Mouse (Mus musculus) gastrocnemius, postnatal 14 days (tissue): Measurements from ENCODE around the gene Raly. TPM values are rescaled to one million over a fixed set of nuclear protein-coding genes. Genes with fewer than 3 reads are reported as not detected.

Experiments
- DNase-seq: peaks from one replicate; pipeline ENCODE4 v3.0.0; 2021; ENCODE audit warnings: mixed read lengths
- intact Hi-C: fragments of 180-260 bp; cut with DNase I; formaldehyde crosslinking; loops from one replicate; pipeline ENCODE4 v1.15.1; 2025; ENCODE audit warnings: low total_unique reads
- long read RNA-seq, 2 experiments: library from polyadenylated mRNA; stranded (forward); transcript quantifications; one replicate each; pipeline ENCODE4 v2.0.0; 2021
- total RNA-seq, 2 experiments: library from RNA; stranded (reverse); gene quantifications; 2 replicates each; pipeline ENCODE4 v1.2.3; 2021

Raly gene
- 10 to 100 TPM; 90.1 to 97.0 TPM for total RNA-seq
- long read RNA-seq, experiment 1, partial matches to known transcripts: 0 of 5 reads
- long read RNA-seq, experiment 1, other reads (novel, unspliced or antisense): 0 of 5 reads
- long read RNA-seq, experiment 2, partial matches to known transcripts: 0 of 6 reads
- long read RNA-seq, experiment 2, other reads (novel, unspliced or antisense): 1 of 6 reads

DNA sequence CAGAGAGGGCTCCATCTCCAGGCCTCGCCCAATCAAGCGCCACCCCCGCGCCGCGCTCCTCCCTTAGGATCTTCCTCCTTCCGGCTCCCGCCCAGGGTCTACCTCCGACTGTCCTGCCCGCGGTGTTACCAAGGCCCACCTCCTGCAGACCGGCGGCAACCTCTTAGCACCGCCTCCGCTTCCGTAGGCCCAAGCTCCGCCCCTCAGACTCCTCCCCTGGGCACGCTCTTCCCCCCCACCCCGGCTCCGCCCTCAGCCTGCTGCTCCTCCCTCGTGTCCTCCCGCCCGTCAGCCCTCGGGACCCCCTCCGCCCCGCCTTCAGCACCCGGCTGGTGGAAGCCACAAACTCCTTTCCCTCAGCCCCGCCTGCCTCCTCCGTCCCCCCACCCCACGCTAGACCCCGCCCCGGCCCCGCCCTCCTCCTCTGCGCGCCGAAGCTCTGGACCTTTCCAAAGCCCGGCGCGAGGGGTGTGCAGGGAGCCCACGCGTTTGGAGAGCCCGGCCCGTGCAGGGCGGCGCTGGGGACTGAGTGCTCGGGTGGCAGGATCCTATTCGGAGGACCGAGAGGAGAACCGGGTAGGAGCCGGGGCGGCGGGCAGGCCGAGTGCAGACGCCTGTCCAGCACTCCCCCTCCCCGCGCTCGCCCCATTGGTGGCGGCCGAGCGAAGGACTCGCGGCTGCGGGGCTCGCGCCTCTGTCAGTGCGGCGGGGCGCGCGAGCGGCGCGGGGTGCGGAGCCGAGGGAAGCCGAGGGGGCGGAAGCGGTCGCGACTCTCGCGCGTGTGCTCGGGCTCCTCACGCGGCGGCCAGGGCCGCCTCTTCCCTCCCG is at the start of gene Raly, which contains the start of gene a:
Raly (plus strand) TSS at position 441 of the 828 bp plus-strand sequence.
a (plus strand) TSS at position 747 of the 828 bp plus-strand sequence.
- intact Hi-C loops: no loop called here
- peak; percentile 99 for DNase-seq

DNA sequence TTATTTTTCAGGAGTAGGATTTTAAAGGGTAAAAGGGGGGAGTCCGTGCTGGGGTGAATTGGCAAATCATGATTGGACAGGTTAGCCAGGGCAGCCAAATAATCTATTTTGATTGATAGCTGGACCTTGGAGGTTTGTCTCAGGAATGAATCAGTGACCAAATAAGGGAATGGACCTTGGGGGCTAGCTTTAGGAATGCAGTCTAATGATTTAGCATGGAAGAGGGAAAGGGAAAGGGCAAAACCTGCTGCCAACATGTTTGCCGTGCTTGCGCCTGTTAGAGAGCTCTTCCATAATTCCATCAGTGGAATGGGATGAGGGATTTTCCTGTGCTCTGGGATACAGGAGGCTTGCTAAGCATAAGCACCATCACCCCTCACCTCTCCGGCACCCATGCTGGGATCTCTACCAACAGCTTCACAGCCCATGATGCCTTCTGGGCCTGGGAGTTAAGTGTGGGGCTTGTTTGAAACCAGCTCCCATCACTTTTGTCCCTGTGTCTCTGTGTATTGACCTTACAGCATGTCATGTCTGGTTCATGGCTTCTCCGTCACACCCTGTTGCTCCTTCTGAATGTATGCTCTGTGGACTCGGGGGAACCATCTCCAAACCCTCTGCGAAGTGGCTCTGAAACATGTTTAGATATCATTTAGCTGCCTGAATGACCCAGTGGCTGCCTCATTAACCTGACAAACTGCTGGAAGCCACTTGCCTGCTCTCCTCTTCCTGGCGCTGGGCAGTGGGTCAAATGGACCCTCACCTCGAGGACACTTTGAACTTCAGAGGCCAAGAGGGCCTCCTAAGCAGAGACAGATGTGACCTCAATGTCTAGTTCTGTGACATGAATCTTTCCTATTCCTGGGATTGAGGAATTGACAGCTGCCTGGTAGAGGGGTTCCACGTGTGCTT is 47.7 kb upstream of the Raly start:
- intact Hi-C loops: no loop called here
- no peak for DNase-seq

DNA sequence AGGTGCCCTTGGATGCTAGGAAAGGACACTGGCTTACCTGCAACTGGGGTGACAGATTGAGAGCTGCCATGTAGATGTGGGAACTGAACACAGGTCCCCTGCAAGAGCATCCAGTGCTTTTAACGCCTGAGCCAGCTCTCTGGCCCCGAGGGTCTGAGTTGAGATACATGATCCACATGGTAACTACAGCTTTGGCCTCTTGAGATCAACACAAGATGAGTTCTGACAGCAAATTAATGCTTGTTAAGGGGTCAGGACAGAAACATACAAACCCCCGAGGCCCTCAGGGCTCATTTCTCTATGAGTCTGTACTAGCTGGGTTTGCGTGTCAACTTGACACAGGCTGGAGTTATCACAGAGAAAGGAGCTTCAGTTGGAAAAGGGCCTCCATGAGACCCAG is 47.0 kb upstream of the Raly start:
- intact Hi-C loops: no loop called here
- DNase-seq: no peak

DNA sequence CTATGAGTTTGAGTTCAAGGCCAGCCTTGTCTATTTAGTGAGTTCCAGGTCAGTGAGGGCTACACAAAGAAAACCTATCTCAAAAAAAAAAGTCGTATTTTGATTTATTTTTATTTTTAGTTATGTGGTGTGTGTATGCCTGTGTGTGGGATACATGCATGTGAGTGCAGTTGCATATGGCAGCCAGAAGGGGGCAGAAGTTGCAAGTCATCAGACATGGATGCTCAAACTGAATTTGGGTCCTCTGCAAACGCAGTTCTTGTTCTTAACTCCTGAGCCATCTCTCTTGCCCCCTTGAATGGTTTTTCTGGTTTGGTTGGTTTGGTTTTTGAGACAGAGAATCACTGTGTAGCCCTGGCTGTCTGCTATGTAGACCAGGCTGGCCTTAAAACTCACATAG is 42.5 kb upstream of the Raly start:
- intact Hi-C loops: no loop called here
- DNase-seq: no peak

DNA sequence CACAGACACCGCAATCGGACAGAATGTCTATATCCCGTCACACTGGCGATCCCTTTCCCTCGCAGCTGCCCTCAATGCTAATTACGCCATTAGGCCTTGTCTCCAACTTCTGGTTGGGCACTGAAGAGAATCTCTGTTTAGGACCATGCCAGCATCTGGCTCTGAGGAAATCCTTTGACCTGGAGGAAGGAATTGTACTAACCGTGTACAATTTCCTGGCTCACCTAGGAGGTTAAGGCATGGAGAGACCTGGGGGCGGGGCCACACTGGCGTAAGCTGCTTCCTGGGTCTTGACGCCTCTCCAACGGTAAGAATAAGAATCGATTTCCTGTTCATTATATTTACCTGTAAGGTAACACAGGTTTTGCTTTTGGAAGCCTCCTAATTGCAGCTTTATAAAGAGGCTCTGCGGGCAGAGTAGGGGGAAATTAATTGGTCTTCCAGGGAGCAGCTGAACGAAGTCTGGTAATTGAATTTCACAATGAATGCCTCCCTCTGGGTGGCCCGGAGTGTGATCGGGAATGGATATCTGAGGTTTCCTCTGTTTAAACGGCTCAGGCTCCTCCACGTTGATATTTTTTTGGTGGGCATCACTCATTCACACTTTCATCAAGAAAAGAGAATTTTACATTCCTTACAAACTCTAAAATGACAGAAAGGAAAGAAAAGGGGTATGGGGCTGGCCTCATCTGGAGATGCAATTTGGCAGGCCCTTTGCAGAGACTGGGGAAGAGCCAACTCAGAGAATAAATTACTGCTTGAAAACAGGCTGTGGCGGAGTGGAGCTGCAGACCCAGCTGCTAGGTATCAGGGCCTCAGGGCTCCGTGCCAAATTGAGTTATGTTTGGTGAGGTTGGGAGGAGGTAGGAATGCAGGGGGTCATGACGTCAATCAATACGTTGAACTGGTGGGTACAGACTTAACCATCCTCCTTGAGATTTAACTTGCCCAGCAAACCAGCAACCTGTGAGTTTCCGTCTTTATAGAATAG is 41.6 kb upstream of the Raly start:
- peak; percentile 18 for DNase-seq
- intact Hi-C loops: no loop called here

DNA sequence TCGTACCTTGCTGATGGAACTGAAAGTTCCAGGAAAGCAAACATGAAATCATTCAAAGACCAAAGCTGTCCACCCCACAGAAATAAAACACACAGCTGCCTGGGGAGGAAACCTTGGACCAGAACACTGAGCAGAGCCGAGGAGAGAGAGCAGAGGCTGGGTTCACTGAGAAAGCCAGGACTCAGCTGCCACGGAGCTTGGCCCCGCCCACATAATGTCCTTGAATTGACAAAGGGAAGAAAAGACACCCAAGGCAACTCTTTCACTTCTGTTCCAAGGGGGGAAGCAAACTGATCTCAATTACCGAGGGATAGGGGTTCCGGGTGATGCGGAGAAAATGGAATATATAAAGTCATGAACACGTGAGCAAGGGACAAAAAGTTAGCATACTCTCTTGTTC is 39.0 kb upstream of the Raly start:
- intact Hi-C loops: no loop called here

DNA sequence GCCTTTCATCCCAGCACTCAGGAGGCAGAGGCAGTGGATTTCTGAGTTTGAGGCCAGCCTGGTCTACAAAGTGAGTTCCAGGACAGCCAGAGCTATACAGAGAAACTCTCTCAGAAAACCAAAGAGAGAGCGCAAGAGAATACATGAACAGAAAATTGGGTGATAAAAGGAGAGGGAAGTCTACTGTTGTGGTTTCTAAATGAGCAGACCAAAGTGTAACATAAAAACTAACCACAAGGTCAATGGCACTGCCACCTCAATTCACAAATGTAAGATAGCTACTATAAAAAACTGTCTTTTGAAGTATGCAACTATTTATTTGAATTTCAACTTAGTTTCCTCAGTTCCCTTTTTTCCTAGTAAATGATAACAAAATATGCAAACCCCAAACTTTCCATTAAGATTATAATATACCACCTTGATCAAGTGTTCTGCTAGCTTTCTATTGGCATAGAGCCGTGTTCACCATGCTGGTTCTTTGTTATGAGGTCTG is 36.8 kb upstream of the Raly start:
- DNase-seq: no peak
- intact Hi-C loops: no loop called here

More for the DNA sequence above, 39.0 kb upstream of the Raly start:
- peak; percentile 21 for DNase-seq

DNA sequence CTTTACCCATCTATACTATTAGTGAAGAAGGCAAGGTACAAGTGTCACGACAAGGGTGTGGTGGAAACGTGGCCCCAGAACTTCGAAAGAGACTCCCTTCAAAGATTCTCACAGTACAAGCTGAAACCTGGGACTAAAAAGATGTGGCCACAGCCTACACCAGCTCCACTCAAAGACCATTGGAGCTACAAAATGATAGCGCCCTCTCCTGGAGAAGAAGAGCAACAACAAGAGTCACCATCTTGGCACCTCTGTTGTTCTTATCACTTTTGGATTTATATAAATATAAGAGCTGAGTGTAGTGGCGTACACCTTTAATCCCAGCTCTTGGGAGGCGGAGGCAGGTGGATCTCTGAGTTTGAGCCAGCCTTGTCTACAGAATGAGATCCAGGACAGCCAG is 35.1 kb upstream of the Raly start:
- DNase-seq: no peak
- intact Hi-C loops: loop anchor here (5.0 kb wide), 1 partner anchor 43 kb away; no protein-coding TSS in a partner anchor

DNA sequence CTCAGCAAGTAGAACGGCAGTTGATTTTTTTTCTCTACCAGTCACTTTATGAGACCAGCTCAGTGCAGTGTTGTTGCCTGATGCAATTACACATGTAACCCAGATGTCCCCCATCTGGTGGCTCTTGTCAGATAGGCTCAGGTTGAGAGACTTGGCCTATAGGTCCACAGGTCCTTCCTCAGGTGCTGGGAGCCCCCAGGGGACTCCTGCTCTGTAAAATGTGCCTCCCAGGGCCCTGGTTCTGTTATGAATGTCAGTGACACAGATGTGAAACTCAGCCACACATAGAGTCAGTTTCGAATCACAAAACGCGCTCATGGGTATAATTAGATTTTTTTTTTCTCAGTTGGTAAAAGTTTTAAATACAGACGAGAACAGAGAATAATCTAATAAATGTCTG is 33.2 kb upstream of the Raly start:
- no peak for DNase-seq
- intact Hi-C loops: loop anchor here (5.0 kb wide), 1 partner anchor 45 kb away; no protein-coding TSS in a partner anchor

DNA sequence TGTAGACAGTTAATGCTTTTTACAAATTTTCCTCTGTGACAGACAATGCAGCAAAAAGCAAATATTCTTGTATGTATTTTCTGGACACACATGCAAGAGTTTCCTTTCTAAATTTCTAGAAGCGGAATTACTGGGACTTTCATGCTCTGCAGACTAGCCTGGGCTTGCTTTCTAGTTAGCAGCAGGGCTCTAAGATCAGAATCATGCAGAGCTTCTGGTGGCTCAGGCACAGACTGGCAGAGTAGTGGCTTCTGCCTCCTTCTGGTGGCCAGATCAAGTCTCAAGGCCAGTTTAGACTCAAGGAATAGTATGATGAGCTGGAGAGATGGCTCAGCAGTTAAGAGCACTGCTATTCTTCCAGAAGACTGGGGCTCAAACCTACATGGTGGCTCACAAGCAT is 32.4 kb upstream of the Raly start:
- no peak for DNase-seq
- intact Hi-C loops: loop anchor here (5.0 kb wide), 1 partner anchor 46 kb away; no protein-coding TSS in a partner anchor

DNA sequence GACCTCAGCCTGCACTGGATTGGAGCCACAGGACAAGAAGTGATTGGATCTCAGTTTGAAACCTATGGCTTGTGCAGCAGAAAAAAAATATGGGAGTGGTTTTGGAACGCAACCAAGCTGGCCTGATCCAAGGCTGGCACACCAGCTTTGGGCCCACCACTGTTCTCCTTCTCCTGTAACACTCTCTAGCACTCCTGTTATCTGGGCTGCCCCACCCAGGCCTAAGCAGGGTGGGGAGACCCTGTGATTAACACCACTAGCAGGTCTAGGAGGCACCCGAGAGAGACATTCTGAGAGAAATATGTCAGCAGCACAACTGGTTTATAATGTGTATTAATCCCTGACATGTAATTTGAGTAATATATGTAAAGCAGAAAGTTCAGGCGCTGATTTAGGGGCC is 27.7 kb upstream of the Raly start:
- no peak for DNase-seq
- intact Hi-C loops: loop anchor here (10.0 kb wide), 1 partner anchor 92 kb away; no protein-coding TSS in a partner anchor

DNA sequence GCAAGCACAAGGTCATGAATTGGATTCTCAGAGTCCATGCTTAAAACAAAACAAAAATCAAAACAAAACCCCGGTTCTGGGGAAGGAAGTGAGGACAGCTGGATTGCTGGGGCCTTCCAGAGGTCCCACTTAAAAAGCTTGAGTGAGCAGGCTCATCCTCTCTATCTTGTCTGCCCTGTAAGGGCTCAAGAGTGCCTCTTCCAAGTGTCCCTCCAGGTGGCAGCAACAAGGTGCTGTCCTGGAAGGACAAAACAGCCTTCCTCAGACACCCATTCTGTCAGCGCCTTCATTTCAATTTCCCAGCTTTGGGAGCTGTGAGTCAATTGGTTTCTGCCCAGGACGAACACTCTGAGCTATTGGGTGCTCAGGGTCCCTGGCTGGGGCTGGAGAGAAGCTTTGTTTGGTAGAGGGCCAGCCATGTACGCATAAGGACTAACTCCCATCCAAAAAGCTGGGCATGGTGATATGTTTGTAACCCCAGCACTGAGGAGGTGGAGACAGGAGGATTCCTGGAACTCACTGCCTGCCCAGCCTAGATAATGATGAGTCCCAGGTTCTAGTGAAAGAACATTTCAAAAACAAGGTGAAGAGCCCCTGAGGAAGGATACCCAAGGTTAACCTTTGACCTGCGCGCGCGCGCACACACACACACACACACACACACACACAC is 25.9 kb upstream of the Raly start:
- intact Hi-C loops: loop anchor here (10.0 kb wide), 1 partner anchor 90 kb away; no protein-coding TSS in a partner anchor
- DNase-seq: no peak

DNA sequence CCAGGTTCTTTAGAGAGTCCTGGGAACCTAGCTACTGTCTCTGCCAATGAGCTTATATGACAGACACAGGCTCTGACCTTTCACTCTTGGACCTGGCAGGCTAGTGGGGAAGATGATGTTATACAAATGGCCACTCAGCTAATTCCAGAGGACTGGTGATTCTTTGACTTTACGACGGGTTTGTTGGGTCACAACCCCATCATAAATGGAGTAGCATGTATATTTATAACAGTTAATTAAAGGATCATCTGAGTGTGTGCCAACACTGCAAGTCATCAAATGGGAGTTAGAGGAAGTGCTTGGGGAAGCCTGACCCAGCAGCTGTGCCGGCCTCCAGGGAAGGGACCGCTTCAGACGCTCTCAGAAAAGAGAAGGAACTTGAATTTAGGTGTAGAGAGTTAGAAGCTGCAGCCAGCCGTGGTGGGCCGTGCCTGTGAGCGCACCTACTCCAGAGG is 25.3 kb upstream of the Raly start:
- DNase-seq: no peak
- intact Hi-C loops: loop anchor here (10.0 kb wide), 1 partner anchor 89 kb away; no protein-coding TSS in a partner anchor

DNA sequence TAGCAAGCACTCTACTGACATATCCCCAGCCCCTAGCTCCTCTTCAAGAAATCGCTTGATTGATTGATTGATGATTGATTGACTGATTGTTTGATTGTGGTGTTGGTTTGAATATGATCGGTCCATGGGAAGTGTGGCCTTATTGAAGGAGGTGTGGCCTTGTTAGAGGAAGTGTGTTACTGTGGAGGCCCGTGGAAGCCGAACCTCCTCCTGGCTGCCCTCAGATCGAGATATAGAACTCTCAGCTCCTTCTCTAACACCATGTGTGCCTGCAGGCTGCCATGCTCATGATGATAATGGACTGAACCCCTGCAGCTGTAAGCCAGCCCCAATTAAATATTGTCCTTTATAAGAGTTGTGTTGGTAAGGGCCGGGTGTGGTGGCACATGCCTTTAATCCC is 23.8 kb upstream of the Raly start:
- no peak for DNase-seq
- intact Hi-C loops: loop anchor here (10.0 kb wide), 1 partner anchor 88 kb away; no protein-coding TSS in a partner anchor

DNA sequence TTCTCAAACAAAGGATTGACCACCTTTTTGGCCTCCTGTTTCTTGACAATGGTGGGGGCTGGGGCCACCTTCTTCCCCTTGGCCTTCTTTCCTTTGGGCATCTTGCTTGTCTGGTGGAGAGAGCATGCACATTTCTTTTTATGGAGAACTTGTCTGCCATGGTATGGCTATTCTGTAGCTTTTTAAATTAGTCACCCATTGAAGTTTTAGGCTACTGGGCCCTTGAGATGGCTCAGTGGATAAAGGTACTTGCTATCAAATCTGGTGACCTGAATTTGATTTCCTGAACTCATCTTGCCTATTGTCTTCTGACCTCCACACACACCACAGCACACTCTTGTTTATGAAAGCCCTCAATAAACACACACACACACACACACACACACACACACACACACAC is 21.0 kb upstream of the Raly start, which contains the start of gene Gm14214:
Gm14214 (minus strand) TSS at position 101 of the 400 bp plus-strand sequence.
- no peak for DNase-seq
- intact Hi-C loops: loop anchor here (10.0 kb wide), 1 partner anchor 85 kb away; no protein-coding TSS in a partner anchor

DNA sequence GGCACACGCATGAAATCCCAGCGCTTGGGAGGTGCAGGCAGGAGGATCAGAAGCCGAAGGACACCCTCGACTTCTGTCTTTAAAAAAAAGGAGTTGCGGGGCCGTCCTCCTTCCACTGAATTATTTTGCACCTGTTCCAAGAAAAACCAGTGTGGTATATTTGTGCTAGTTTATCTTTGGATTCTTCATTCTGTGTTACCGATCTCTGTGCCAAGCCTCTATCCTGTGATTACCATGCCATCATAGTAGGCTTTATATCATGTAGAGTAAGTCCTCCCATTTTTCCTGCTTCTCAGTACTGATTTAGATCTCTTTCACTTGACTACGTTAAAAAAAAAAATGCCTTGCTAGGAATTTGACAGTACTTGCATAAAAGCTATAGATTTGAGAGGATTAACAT is 19.3 kb upstream of the Raly start:
- DNase-seq: no peak
- intact Hi-C loops: no loop called here

DNA sequence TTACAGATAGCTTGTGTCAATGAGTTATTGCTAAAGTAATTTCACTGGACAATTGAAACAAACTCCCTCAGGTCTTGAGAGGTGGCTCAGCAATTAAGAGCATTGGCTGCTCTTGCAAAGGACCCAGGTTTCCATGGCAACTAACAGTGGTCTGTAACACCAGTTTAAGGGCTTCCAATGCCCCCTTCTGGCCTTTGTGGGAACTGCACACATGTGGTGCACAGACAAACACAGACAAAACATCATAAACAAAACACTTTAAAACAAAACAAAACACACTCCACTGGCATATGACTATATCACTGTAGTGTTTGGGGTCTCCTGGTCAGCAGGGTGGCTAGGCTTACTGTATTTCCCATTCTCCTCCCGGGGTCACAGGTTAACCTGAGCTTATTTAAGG is 16.9 kb upstream of the Raly start:
- intact Hi-C loops: no loop called here
- no peak for DNase-seq

DNA sequence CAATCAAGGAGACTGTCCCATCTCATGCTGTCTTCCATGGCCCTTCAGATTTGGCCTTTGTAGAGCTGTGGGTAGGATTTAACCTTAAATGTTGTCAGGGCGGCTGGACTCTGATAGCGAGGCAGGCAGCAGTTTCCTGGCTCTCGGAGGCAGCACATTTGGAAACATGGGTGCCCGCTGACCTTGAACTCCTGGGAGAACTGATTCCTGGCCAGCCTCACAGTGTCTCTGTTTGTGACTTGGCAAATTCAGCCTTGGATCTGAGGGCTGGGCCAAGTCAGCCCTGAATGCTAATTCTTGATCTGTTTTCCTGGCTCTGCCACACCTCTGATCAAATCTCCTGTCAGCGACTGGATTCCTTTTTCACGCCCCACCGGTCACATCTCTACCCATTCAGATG is 14.4 kb upstream of the Raly start:
- DNase-seq: no peak
- intact Hi-C loops: no loop called here
